Mouse (Mus musculus) C2C12 (cell line): ENCODE data around the gene Gm5891. TPM values are rescaled to one million over a fixed set of nuclear protein-coding genes. Genes with fewer than 3 reads are reported as not detected.
"Not testable (repeated sequence)": the region's sequence is repeated elsewhere in the genome, so short reads cannot be mapped to it uniquely, and the experiment has no call there.

Experiments
- H3K27me3 ChIP-seq: one replicate; pipeline ENCODE4 v1.6.1; 2011; ENCODE audit not compliant: control insufficient read depth, insufficient read depth, insufficient read length
- H3K36me3 ChIP-seq: one replicate; pipeline ENCODE4 v1.6.1; 2011; ENCODE audit not compliant: control insufficient read depth, insufficient read depth
- H3K4me3 ChIP-seq: one replicate; pipeline ENCODE4 v1.5.1; 2011; ENCODE audit warnings: mild to moderate bottlenecking, control low read depth; ENCODE audit not compliant: poor library complexity, insufficient read depth, severe bottlenecking
- H3K79me2 ChIP-seq: one replicate; pipeline ENCODE4 v1.6.1; 2011; ENCODE audit not compliant: control insufficient read depth, insufficient read depth
- H3K79me3 ChIP-seq: one replicate; pipeline ENCODE4 v1.6.1; 2011; ENCODE audit warnings: low read depth, control low read depth
- H3ac ChIP-seq: one replicate; pipeline ENCODE3; 2011; ENCODE audit warnings: low read depth; ENCODE audit not compliant: control insufficient read depth, insufficient read length
- long read RNA-seq, 2 experiments: library from polyadenylated mRNA; unstranded; transcript quantifications; one replicate each; pipeline ENCODE4 v2.0.0; 2019 to 2020
- polyA plus RNA-seq: library from polyadenylated mRNA; unstranded; fragments of >200 nt; fragmentation: generic; extraction: Trizol; gene quantifications from one replicate; pipeline ENCODE4 v1.2.1, GENCODE M21; 2012; ENCODE audit warnings: missing spikeins

Gm5891 gene
- not detected for polyA plus RNA-seq
- long read RNA-seq, experiment 1 = 0 reads
- long read RNA-seq, experiment 2 = 0 reads

DNA sequence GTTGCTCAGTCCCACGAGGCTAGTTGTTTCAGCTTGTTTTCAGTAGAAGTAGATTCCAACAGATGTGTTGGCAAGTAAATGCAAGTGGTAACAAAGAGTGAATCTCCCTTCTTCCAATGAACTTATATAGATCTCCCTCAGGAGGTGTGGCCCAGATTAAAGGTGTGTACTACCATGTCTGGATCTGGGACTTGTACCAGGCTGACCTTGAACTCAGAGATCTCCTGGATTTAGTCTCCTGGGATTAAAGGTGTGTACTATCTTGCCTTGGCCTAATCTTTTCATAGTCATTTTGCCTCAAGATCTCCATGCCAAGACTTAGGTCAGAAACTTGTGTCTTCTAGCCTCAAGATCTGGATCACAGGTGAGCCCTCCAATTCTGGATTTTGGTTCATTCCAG is at the start of gene Gm5891:
Gm5891 (minus strand) TSS at position 101 of the 400 bp plus-strand sequence.
- H3ac ChIP-seq, H3K36me3 ChIP-seq, H3K27me3 ChIP-seq, H3K79me2 ChIP-seq, H3K4me3 ChIP-seq, H3K79me3 ChIP-seq: not testable (repeated sequence)

Other genes with a start within 250 kb of the Gm5891 start
- gene Gm4175, start 159.8 kb downstream of the Gm5891 start, polyA plus RNA-seq = not detected
- not detected for gene Gm4177, start 124.6 kb downstream of the Gm5891 start, polyA plus RNA-seq
- gene Vmn1r135, start 88.9 kb downstream of the Gm5891 start, polyA plus RNA-seq = not detected
- gene Gm5725, start 77.0 kb downstream of the Gm5891 start, polyA plus RNA-seq = not detected
- gene Vmn1r137, start 73.3 kb upstream of the Gm5891 start, polyA plus RNA-seq = not detected
- gene Vmn1r138, start 107.6 kb upstream of the Gm5891 start, polyA plus RNA-seq = not detected
- not detected for gene Gm6176, start 135.0 kb upstream of the Gm5891 start, polyA plus RNA-seq
- gene Vmn1r139, start 147.8 kb upstream of the Gm5891 start, polyA plus RNA-seq = not detected
- gene Gm16451, start 197.0 kb upstream of the Gm5891 start, polyA plus RNA-seq = not detected
- gene Gm10666, start 213.4 kb upstream of the Gm5891 start, polyA plus RNA-seq = not detected
- not detected for gene Vmn1r142, start 242.7 kb upstream of the Gm5891 start, polyA plus RNA-seq